In the genomic region with DNA sequence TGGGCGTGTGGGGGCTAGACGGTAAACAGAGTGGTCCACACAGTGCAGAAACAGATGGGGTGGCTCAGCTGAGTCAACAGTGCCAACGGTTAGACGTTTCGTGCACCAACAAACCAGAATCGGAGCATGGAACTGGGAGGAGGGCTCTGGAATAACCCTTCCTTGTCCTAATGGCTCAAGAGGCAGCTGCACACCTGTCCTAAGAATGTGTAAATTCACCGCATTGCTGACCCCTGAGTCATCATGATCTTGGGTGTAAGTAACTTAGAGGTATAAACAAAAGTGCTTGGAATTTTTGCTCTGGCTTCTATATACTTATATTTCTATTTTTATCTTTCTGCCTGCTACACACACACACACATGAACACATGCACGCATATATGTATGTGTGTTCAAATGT, we compare ENCODE assay signal across 12 mouse cellular contexts.
"Had no signal": no experiment of that assay in that cellular context is flagged by ENCODE, and none has a peak within 500 bp of the region (broad histone marks: within the 10 kb centered on the region; RNA-seq: fewer than 3 reads in every experiment).

No protein-coding gene starts in this region.

- H3K36me3 ChIP-seq: liver, embryonic 13.5 days; midbrain, embryonic 15.5 days had no signal

- H3K4me2 ChIP-seq: liver, embryonic 13.5 days; midbrain, embryonic 11.5 days; midbrain, embryonic 15.5 days; neural tube, embryonic 12.5 days had no signal

- DNase-seq: kidney, adult 11 months; kidney, adult 9 months; liver; liver, embryonic 13.5 days; liver, postnatal 0 days; thymus, postnatal 36 days had no signal

- H3K27me3 ChIP-seq: liver, embryonic 13.5 days; megakaryocyte, embryonic 14.5 days; midbrain, embryonic 15.5 days; neural tube, embryonic 12.5 days had no signal

- ATAC-seq: inflammation-experienced regulatory T-cells, adult 6 months; liver, postnatal 0 days; midbrain, embryonic 15.5 days had no signal

- H3K9me3 ChIP-seq: liver, embryonic 13.5 days; megakaryocyte, embryonic 14.5 days; midbrain, embryonic 15.5 days; neural tube, embryonic 12.5 days had no signal

- H3K4me3 ChIP-seq: liver, embryonic 13.5 days; megakaryocyte, embryonic 14.5 days; midbrain, embryonic 15.5 days; neural tube, embryonic 12.5 days had no signal

- H3K27ac ChIP-seq: liver, embryonic 13.5 days; macrophage; midbrain, embryonic 15.5 days; neural tube, embryonic 12.5 days had no signal

- H3K9ac ChIP-seq: liver, embryonic 13.5 days; liver, postnatal 0 days; midbrain, embryonic 15.5 days; neural tube, embryonic 12.5 days had no signal
